Mouse (Mus musculus) lung, adult 2 months (tissue): ENCODE data around the gene Gm42742.

Experiments used
- CTCF ChIP-seq: fragments of 200-500 bp; IDR thresholded peaks from 2 replicates; pipeline ENCODE4 v1.5.1; 2011; ENCODE audit warnings: mild to moderate bottlenecking, low read length, control low read depth; ENCODE audit not compliant: insufficient read depth
- POLR2A ChIP-seq: fragments of 200-500 bp; IDR thresholded peaks from 2 replicates; pipeline ENCODE4 v1.6.1; 2011; ENCODE audit warnings: low read depth, mild to moderate bottlenecking, control low read depth, low read length, borderline replicate concordance; ENCODE audit errors: extremely low read depth

GRCm38 (mm10) chr7:126983113-126983512, 37.8 kb downstream of the Gm42742 start:
- TF ChIP-seq POLR2A (no peak), CTCF (no peak)
